Mouse (Mus musculus) liver, embryonic 11.5 days (tissue): ENCODE measurements at regions not wholly inside any gene's neighbourhood (a gene's known extent, or its start where the extent isn't known, plus 50 kb on each side); places are given as distances from the start of the nearest gene placed in this dataset.

Source experiments
- ATAC-seq: fragments of 200-750 bp; cut with Nextera tagmentation; replicated peaks from 2 replicates; pipeline ENCODE4 v1.8.0; 2017; ENCODE audit warnings: moderate number of reproducible peaks, mild to moderate bottlenecking, moderate TSS enrichment, moderate library complexity; ENCODE audit not compliant: low FRiP score
- DNase-seq: peaks from one replicate; pipeline ENCODE4 v3.0.0-alpha.2; 2017; ENCODE audit warnings: low spot score
- H3K27ac ChIP-seq: fragments of 300-500 bp; sonication (generic); 2 replicates; pipeline ENCODE4 v1.5.1; 2014; ENCODE audit warnings: mild to moderate bottlenecking, low read depth, low read length, control low read depth
- H3K27me3 ChIP-seq: fragments of 300-500 bp; sonication (generic); replicated peaks from 2 replicates; pipeline ENCODE4 v1.6.1; 2014; ENCODE audit warnings: low read length, mixed read lengths; ENCODE audit not compliant: control insufficient read depth, insufficient read depth
- H3K36me3 ChIP-seq: fragments of 300-500 bp; sonication (generic); 2 replicates; pipeline ENCODE4 v1.6.1; 2014; ENCODE audit warnings: mild to moderate bottlenecking, low read length, moderate library complexity, mixed read lengths; ENCODE audit not compliant: control insufficient read depth, insufficient read depth
- H3K4me1 ChIP-seq: fragments of 300-500 bp; sonication (generic); replicated peaks from 2 replicates; pipeline ENCODE4 v1.6.1; 2014; ENCODE audit warnings: low read length, mixed read lengths; ENCODE audit not compliant: control insufficient read depth, insufficient read depth
- H3K4me2 ChIP-seq: fragments of 300-500 bp; sonication (generic); 2 replicates; pipeline ENCODE4 v1.6.1; 2014; ENCODE audit warnings: mild to moderate bottlenecking, control low read depth, moderate library complexity
- H3K4me3 ChIP-seq: fragments of 300-500 bp; sonication (generic); 2 replicates; pipeline ENCODE4 v1.5.1; 2014; ENCODE audit warnings: low read depth, low read length, control low read depth
- H3K9ac ChIP-seq: fragments of 300-500 bp; sonication (generic); 2 replicates; pipeline ENCODE4 v1.6.1; 2014; ENCODE audit warnings: low read depth, low read length, control low read depth
- H3K9me3 ChIP-seq: fragments of 300-500 bp; sonication (generic); 2 replicates; pipeline ENCODE4 v1.6.1; 2016; ENCODE audit warnings: low read length, inconsistent platforms, mixed read lengths; ENCODE audit not compliant: control insufficient read depth
- WGBS: fragments of 180-500 bp; shearing (Covaris S2); extraction: QIAGEN DNeasy Blood & Tissue Kit; methylation state at CpG from one replicate; pipeline ENCODE4 v1.1.7; 2014; 5-methylcytosine and 5-hydroxymethylcytosine counted together

DNA sequence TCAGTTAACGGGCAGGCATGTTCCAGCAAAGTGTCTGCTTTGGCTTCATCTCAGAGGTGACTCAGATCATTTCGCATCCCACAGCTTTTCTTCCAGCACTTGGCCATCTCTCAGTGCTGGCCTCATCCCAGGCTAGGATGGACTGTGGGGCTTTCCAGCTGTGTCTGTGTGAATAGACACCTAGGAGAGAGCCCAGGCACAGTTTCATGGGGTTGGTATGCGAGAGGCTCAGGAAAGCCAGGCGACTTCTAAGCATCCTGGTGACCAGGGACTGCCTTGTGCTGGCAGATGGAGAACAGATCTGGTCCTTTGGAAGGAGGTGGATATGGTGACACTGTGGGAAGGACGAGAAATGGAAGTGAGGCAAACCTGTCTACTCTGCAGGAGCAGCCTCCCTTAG, 182.9 kb downstream of the Cd83 start:
- WGBS, result 71% methylated on average over 5 of the region's 5 CpGs
- Histone ChIP-seq H3K9me3 (no peaks in the 10 kb centered on the region), H3K27ac (no peak overlapping the region)

DNA sequence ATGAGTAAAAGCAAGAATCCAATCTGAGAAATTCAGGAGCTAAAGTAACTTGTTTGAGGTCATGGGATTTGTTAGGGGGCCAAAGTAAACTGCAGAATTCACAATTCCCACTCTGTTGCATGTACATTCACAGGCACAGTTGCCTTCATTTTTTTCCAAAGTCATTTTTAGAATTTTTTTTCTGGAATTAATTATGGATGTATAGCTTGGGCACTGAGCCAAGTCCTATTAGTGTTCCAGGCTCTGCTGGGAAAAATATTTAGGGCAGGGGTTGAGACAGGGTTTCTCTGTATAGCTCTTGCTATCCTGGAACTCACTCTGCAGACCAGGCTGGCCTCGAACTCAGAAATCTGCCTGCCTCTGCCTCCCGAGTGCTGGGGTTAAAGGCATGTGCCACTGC, 188.3 kb downstream of the Cd83 start:
- Histone ChIP-seq H3K9ac (no peak overlapping the region), H3K4me1 (no peaks in the 10 kb centered on the region), H3K9me3 (no peaks in the 10 kb centered on the region), H3K27ac (no peak overlapping the region), H3K36me3 (no peaks in the 10 kb centered on the region), H3K4me2 (no peak overlapping the region), H3K27me3 (no peaks in the 10 kb centered on the region), H3K4me3 (no peak overlapping the region)
- DNase-seq, result no peak
- WGBS, result 63% methylated on average over 2 of the region's 2 CpGs
- ATAC-seq, result no peak

More for the DNA sequence above, 182.9 kb downstream of the Cd83 start:
- Histone ChIP-seq H3K27me3 (no peaks in the 10 kb centered on the region), H3K4me2 (no peak overlapping the region), H3K4me1 (no peaks in the 10 kb centered on the region), H3K4me3 (no peak overlapping the region), H3K36me3 (no peaks in the 10 kb centered on the region), H3K9ac (no peak overlapping the region)
- ATAC-seq, result no peak
- no peak for DNase-seq

DNA sequence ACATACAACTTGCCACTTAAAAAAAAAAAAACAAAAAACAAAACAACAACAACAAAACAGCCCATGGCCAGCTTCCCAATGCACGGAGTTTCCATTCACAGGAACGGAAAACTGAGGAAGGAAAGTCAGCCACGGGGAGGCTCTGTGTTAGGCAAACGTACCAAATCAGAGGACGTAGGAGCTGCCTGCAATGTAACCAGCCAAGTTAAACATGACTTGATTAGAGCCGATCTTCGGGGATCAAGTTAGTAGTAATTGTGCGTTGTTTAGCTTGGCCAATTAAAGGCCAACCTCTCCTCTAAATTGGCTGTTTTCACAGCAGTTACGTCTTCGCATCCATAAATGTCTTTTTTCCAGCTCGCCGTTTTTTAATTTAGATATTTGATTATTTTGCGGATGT, 190.7 kb downstream of the Cd83 start:
- no peak overlapping the region for H3K27ac ChIP-seq
- 84% methylated on average over 13 of the region's 13 CpGs for WGBS
- no peaks in the 10 kb centered on the region for H3K36me3 ChIP-seq
- H3K4me3 ChIP-seq, result no peak overlapping the region
- DNase-seq (no peak), ATAC-seq (no peak)
- H3K4me2 ChIP-seq, result no peak overlapping the region
- no peaks in the 10 kb centered on the region for H3K9me3 ChIP-seq
- no peak overlapping the region for H3K9ac ChIP-seq
- H3K4me1 ChIP-seq, result no peaks in the 10 kb centered on the region
- H3K27me3 ChIP-seq, result no peaks in the 10 kb centered on the region

DNA sequence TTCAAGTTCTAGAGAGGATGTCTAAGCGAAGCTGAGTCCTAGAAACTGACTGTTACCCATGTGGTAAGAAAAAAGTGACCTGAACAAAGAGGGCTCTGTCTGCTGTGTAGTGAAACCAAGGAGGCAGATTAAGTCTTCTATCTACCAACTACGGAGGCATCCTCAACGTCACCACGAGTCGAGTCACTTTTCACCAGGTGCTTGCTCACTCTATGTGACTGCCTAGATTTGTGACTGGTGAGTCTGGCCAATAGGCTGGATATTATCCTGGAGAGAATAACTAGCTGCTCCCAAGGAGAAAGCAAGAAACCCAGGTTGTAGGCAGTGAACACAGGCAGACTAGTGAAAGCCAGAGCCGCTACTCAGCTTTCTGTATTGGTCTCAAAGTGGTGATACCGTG, 191.2 kb downstream of the Cd83 start:
- no peaks in the 10 kb centered on the region for H3K9me3 ChIP-seq
- no peak overlapping the region for H3K27ac ChIP-seq
- no peak overlapping the region for H3K4me2 ChIP-seq
- no peak overlapping the region for H3K4me3 ChIP-seq
- H3K36me3 ChIP-seq, result no peaks in the 10 kb centered on the region
- DNase-seq, result no peak
- 90% methylated on average over 7 of the region's 7 CpGs for WGBS
- no peak overlapping the region for H3K9ac ChIP-seq
- H3K27me3 ChIP-seq, result no peaks in the 10 kb centered on the region
- no peaks in the 10 kb centered on the region for H3K4me1 ChIP-seq
- no peak for ATAC-seq

DNA sequence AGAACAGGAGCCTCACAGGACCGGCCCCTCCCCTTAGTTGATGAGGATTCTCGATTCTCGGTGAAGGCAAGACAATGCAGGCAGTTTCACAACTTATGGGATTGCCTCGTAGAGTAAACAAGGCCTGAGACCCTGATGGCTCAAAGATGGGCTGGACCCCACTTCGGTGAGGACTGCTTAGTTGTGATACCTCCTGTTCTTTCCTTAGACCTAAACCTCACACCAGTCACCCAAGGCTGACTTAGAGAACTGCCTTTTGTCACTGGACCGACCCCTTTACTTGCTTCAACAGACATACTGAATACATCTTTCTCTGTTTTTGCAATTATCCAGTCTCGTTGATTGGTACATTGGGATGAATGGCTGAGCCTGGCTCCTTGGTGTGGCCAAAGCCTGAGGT, 192.1 kb downstream of the Cd83 start:
- H3K27me3 ChIP-seq, result no peaks in the 10 kb centered on the region
- WGBS, result 67% methylated on average over 7 of the region's 7 CpGs
- H3K27ac ChIP-seq, result no peak overlapping the region
- ATAC-seq (no peak), DNase-seq (no peak)
- H3K36me3 ChIP-seq, result no peaks in the 10 kb centered on the region
- H3K4me1 ChIP-seq, result no peaks in the 10 kb centered on the region
- H3K9ac ChIP-seq, result no peak overlapping the region
- no peak overlapping the region for H3K4me2 ChIP-seq
- no peaks in the 10 kb centered on the region for H3K9me3 ChIP-seq
- no peak overlapping the region for H3K4me3 ChIP-seq

DNA sequence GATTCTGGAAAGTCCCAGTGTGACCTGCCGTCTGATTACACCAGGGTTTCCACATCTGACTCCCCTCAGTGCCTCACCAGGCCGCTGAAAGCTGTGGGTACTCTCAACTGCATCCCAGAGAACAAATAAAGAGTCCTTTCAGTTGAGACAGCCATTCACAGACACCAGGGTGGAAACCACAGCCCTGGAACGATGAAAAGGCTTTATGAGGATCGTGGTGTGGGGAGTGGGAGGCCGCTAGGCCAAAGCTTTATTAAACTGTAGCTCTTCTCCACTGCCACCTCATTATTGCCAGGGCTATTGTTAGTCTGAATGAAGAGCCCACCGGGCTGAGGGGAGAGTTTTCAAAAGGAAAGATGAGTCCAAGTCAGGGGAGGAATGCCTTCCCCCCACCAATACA, 202.8 kb downstream of the Cd83 start:
- no peak overlapping the region for H3K27ac ChIP-seq
- H3K4me2 ChIP-seq, result no peak overlapping the region
- no peak overlapping the region for H3K9ac ChIP-seq
- no peak overlapping the region for H3K4me3 ChIP-seq
- no peaks in the 10 kb centered on the region for H3K9me3 ChIP-seq
- no peaks in the 10 kb centered on the region for H3K4me1 ChIP-seq
- no peaks in the 10 kb centered on the region for H3K36me3 ChIP-seq
- ATAC-seq (no peak), DNase-seq (no peak)
- H3K27me3 ChIP-seq, result no peaks in the 10 kb centered on the region
- 71% methylated on average over 6 of the region's 6 CpGs for WGBS

DNA sequence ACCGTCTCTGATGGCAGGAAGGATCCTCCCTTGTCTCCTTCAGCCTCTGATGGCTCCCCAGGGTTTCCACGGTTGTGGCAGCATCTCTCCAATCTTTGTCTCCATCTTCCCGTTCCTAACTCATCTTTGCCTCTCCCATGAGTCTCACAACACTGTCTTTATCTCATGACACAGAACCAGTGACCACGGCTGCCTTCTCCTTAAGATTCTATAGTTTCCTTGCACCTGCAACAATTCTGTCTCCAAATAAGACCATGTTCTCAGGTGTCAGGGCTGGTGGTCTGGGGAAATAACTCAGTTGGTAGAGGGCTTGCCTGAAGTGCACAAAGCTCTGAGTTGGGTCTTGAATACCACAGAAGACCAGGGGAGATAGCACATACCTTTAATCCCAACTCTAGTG, 203.8 kb downstream of the Cd83 start:
- Histone ChIP-seq H3K36me3 (no peaks in the 10 kb centered on the region), H3K9me3 (no peaks in the 10 kb centered on the region), H3K9ac (no peak overlapping the region), H3K4me3 (no peak overlapping the region), H3K4me1 (no peaks in the 10 kb centered on the region), H3K4me2 (no peak overlapping the region), H3K27ac (no peak overlapping the region), H3K27me3 (no peaks in the 10 kb centered on the region)
- no peak for DNase-seq
- no peak for ATAC-seq
- WGBS, result 77% methylated on average over 4 of the region's 4 CpGs

DNA sequence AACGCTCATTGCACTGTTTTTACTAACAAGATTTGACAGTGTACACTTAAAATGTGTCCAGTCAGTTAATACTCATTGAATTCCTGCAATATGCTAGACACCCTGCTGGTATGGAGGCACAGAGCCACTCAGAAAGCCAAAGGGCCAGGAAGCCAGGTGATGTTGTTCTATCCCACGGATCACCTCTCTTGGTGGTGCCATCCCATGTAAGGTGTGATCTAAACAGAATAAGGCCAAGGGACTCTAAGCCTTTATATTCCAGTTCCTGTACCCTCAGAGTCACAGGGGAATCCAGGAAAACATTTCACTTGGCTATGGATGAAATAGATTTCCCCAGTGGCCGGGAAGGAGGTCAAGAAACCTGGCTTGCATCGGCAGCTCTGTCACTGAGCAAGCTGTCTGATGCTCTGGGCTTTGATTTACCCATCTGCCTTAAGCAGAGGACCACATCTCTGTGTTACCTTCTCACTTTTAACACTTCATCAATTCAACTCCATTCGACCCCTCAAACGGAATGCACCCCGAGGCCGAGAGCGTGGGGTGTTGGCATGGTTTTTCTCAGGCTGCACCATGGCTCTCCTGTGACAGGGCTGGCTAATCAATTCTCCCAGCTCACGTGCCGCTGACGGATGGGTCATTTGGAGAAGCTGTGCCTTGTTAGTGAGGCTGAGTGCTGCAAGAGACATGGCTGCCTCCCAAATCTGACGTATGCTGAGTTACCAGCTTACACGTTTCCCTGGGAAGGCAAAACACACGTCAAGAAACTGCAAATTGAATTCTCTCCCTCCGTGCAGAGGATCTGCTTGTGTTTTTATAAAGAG, 205.9 kb downstream of the Cd83 start:
- ATAC-seq (no peak), DNase-seq (no peak)
- Histone ChIP-seq H3K27me3 (no peaks in the 10 kb centered on the region), H3K4me1 (no peaks in the 10 kb centered on the region), H3K27ac (no peak overlapping the region), H3K4me3 (no peak overlapping the region), H3K36me3 (no peaks in the 10 kb centered on the region), H3K9me3 (no peaks in the 10 kb centered on the region), H3K4me2 (no peak overlapping the region), H3K9ac (no peak overlapping the region)
- 54% methylated on average over 16 of the region's 16 CpGs for WGBS

DNA sequence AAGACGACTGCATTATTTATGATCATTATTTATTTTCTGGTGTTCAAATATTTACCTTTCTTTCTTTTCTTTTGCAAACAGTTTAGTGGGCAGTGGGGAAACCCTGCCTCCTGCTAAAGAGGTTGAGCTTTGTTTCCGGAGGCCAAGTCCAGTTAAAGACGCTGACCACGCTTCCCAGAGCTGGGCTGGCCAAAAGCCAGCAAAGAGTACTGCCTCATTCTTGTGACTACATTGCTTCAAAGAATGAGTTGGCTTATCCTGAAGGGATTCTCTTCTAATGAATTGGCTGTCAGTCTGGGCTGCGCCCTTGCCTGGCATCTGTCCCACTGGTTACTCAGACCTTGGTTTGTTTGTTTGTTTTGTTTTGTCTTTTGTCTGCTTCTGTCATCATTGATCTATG, 207.2 kb downstream of the Cd83 start:
- Histone ChIP-seq H3K4me3 (no peak overlapping the region), H3K4me1 (no peaks in the 10 kb centered on the region), H3K27me3 (no peaks in the 10 kb centered on the region), H3K4me2 (no peak overlapping the region), H3K9me3 (no peaks in the 10 kb centered on the region), H3K9ac (no peak overlapping the region), H3K27ac (no peak overlapping the region), H3K36me3 (no peaks in the 10 kb centered on the region)
- WGBS, result 55% methylated on average over 5 of the region's 5 CpGs
- no peak for ATAC-seq
- no peak for DNase-seq
